In the genomic region with DNA sequence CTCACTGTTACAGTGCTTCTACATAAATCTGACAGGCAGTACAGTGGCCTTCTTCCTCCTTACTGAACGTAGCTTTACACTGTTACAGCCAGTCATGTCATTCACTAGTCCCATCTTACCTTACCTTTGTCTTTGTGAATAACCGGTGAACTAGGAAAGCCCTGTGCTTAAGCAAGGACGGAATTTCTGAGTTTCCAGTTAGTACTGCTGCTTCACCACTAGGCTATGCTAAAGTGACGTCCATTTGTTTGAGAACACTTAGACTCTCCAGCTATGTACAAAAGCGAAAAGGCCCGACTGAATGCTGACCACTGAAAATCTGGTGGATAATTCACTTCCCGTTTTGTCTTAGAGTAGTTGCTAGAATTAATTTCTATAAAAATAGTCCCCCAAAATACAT, we compare ENCODE assay signal across 8 mouse cellular contexts.
DNase-seq lines count a peak whose midpoint lies in the region; TF ChIP-seq lines count a peak whose summit lies in the region.

No protein-coding gene starts in this region.

- intact Hi-C loops in left cerebral cortex, adult 2 months (cut with DNase I): loop anchor here (1.0 to 10.0 kb wide), 6 partner anchors 213 to 1023 kb away; a partner anchor contains a TSS
- intact Hi-C loops in left cerebral cortex, postnatal 4 days (cut with DNase I): loop anchor here (10.0 kb wide), 5 partner anchors 263 to 1133 kb away; a partner anchor contains a TSS

- no peak for TF ChIP-seq POLR2A in lung, adult 2 months (IDR thresholded peaks at IDR 0.05; ENCODE audit: borderline replicate concordance, extremely low read depth, low read depth, low read length)

- no peak overlapping the region for H3K27ac ChIP-seq in left cerebral cortex, adult 2 months

- peak; percentile 84 for TF ChIP-seq CTCF in left cerebral cortex, adult 2 months (IDR thresholded peaks at IDR 0.05)
- TF ChIP-seq CTCF in lung, adult 2 months (IDR thresholded peaks at IDR 0.05; ENCODE audit: insufficient read depth, low read length): peak; percentile 47; the same call in 1 of the 2 replicates

- 33% methylated on average over 7 of the region's 7 CpGs for WGBS in lung, adult 2 months

- DNase-seq in left cerebral cortex, adult 2 months (ENCODE audit: extremely low spot score in 1 of 2, low spot score in 2 of 2): peak in 1 of 2 experiments; percentile 17
- DNase-seq in left cerebral cortex, postnatal 4 days: no peak
- peak; percentile 54 to 67 for DNase-seq in cerebellum, adult 18-20 months
- DNase-seq in frontal cortex, postnatal 36 days (ENCODE audit: low spot score in 2 of 2): peak; percentile 9 to 29
- no peak for DNase-seq in lung, adult 2 months
- DNase-seq in telencephalon, adult 2 months (ENCODE audit: low read depth, low spot score): peak; percentile 63
- DNase-seq in spleen, adult 12 weeks (ENCODE audit: low spot score): no peak
- DNase-seq in heart, adult 8-10 months (ENCODE audit: low spot score): no peak

- no peak overlapping the region for H3K4me3 ChIP-seq in left cerebral cortex, adult 2 months
- H3K4me3 ChIP-seq in lung, adult 2 months (replicated peaks; ENCODE audit: extremely low read depth, low read depth, low read length): no peak overlapping the region

- no peaks in the 10 kb centered on the region for H3K4me1 ChIP-seq in lung, adult 2 months (ENCODE audit: control insufficient read depth, insufficient read depth, low read length)

Comparison
In these comparisons a context has a peak if more than half of its experiments do, and no peak if none do; other contexts are left out.
1. DNase-seq: peak in cerebellum, adult 18-20 months (2 of 2), frontal cortex, postnatal 36 days (2 of 2) and telencephalon, adult 2 months (single experiment); none in left cerebral cortex, postnatal 4 days (single experiment), lung, adult 2 months (single experiment), spleen, adult 12 weeks (single experiment) and heart, adult 8-10 months (single experiment).